Mouse (Mus musculus) cerebellum, postnatal 14 days (tissue): ENCODE measurements around the gene Hspb1.

Experiments
- DNase-seq, 2 experiments: peaks; one replicate each; pipeline ENCODE4 v3.0.0; 2021; ENCODE audit warnings: mixed read lengths in 2 of 2

The Hspb1 gene

DNA sequence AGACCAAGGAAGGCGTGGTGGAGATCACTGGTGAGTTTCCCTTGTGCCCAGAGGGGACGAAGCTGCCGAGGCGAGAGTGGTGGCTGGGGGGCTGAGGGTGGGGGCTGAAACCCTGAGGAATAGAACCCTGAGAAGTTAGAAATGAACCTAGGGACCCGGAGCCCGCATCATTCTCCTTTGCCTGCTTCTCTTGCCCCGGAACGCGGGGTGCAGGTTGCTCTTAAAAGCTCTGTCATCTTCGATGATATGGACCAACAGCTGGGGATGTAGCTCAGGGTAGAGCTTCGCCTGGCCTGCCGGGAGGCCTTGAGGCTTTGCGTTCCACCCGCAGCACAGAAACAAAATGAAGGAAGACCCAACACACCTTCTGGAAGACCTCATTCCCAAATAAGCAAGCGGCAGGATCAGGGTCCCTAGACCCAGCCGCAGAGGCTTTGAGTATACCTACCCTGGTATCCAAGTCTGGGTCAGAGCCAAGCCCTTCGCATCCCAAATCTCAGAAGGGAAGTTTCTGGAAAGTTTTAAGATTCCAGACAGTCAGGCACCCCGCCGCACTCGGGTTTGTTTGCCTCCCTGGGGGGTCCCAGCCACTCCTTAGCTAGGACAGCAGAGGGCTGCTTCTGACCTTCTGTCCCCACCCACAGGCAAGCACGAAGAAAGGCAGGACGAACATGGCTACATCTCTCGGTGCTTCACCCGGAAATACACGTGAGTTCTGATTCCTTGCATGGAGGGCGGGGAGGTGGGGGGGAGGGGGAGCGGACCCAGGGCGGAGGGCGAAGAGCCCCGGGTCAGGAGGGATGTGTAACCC, 891 bp downstream of the Hspb1 start:
- no peak for DNase-seq

DNA sequence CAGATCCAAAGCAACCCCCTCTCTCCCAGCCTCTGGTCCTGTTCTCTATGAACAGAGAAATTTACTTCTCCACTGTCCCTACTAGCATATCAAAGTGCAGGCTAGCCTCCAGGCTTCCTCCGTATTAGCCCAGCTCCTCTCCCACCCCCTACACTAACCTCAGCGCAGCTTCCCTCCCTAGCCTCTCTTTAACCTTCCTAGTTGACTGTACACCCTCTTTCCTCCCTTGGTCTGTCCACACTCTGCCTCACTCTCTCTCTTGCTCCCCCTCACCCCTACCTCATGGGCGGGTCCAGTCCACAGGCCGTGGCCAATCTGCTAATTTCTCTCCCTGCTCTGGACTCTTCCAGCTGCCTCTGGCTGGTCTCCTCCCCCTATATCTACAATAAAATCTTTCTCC, 2.6 kb downstream of the Hspb1 start:
- DNase-seq, result no peak

DNA sequence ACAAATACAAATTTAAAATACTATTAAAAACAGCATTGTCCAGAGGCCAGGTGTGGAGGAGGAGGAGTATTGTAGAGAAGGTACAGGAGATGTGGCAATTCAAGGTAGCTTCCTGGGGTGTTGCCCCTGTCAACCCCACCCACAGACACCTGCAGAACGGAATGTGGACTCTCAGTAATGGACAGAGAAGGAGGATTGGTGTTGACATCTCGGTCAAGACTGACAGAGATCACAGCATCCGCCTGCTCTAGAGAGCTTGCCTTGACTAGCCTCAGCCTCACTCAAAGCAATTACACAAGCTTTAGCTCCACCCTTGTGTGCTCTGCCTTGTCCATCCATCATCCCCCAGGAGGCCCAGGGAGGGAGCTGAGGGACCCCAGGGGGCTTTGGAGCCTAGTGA, 3.2 kb downstream of the Hspb1 start:
- DNase-seq, result no peak

- DNase-seq, result peak; percentile 10 to 14
Observed at GRCm38 (mm10) chr5:135892589-135893351, 5.1 kb downstream of the Hspb1 start.

DNA sequence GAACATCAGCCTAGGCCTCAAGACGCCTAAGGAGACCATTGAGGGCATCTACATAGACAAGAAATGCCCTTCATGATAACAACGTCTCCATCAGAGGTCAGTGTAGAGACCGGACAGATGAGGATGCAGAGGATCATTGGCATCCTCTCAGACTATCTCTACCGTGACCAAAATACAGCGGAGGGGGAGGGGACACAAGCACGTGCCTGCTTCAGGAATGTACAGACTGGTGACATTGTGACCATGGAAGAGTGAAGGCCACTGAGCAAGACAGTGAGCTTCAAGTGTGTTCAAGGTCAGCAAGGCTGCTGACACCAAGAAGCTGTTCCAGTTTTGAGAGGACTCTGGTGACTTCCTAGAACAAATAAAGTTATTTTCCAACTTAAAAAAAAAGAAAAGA, 7.2 kb downstream of the Hspb1 start:
- no peak for DNase-seq

DNA sequence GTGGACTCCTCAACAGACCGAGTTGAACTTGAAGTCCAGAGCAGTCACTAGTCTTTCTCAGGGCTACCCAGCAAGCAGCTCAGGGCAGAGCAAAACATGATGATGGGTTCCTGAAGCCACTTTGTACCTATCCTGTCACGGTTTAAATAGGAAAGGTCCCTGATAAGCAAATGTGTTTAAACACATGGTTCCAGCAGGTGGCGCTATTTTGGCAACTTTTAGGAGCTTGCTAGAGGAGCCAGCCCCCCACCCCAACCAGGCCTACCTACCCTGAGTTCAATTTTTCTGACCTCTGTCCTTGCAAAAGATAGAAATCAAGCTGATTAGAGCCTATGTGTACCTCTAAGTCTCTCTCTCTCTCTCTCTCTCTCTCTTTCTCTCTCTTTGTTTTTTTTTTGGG, 10.3 kb downstream of the Hspb1 start:
- DNase-seq, result peak; percentile 60 to 82

GRCm38 (mm10) chr5:135898995-135899394, 11.3 kb downstream of the Hspb1 start:
- DNase-seq, result no peak

DNA sequence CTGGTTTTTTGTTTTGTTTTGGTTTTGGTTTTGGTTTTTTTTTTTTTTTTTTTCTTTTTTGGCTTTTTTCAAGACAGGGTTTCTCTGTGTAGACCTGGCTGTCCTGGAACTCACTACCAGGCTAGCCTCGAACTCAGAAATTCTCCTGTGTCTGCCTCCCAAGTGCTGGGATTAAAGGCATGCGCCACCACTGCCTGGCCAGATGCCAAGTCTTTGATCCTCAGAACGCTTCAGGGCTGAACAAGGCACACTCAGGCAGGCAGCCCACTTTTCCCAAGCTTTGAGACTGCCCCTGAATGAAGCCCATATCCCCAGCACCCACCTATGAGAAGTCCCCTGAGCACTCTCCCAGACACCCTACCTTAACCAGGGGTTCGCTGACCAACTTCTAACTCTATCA, 12.1 kb downstream of the Hspb1 start:
- DNase-seq, result no peak

- DNase-seq, result no peak
Observed at GRCm38 (mm10) chr5:135900701-135901100, 13.0 kb downstream of the Hspb1 start.

- peak in 1 of 2 experiments; percentile 63 for DNase-seq
Observed at GRCm38 (mm10) chr5:135901354-135902095, 13.8 kb downstream of the Hspb1 start.

GRCm38 (mm10) chr5:135903058-135903457, 15.3 kb downstream of the Hspb1 start:
- DNase-seq, result no peak

- peak; percentile 98 for DNase-seq
Observed at GRCm38 (mm10) chr5:135903551-135904151, 15.9 kb downstream of the Hspb1 start.

DNA sequence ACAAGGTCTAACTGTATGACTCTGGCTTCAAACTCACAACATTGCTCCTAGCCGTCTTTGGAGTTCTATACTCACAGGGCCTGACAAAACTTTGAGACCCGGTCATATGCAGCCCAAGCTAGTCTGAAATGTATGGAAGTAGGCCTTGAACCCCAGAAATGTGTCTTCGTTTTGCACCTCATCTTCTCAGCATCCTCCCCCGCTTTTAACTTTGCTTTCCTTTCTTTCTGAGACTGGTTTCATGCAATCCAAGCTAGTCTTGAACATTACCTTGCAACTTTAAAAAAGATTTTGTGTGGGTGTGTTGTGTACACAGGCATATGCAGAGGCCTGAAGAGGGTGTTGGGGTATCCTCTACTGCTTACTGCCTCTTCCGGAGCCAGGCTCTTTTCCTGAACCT, 16.5 kb downstream of the Hspb1 start:
- no peak for DNase-seq

GRCm38 (mm10) chr5:135905320-135906225, 17.9 kb downstream of the Hspb1 start:
- no peak for DNase-seq

DNA sequence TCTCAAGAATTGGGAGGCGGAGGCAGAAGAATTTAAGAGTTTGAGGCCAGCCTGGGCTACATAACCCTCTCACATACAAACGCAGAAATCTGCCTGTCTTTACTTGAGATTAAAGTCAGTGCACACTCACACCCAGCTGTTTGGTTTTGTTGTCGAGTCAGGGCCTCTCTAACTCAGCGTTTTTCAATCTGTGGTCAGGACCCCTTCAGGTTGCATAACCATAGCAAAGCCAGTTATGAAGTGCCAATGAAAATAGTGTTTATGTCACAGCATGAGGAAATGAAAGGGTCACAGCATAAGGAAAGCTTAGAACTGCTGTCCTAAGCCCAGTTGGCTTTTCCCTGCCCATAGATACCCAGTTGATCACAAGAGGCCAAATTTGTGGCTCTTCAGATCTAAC, 19.1 kb downstream of the Hspb1 start:
- no peak for DNase-seq

DNA sequence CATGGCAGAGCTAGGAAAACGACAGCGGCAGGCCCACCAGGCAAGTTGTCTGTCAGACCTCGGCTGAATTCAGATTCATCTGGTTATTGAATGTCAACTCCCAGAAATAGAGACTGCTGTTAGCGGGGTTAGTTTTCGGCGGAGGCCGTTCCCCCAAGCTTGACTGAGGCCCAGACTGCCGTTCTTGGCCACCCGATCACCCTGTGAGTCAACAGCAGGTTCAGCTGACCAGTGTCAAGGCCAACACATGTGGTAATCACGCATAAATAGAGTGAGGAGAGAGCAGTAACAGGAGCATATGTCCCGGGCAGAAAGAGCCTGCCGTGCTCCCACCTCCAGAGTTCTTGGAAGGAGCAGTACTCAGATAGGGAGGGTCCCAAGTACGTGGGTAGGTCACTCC, 19.5 kb downstream of the Hspb1 start:
- DNase-seq, result no peak

DNA sequence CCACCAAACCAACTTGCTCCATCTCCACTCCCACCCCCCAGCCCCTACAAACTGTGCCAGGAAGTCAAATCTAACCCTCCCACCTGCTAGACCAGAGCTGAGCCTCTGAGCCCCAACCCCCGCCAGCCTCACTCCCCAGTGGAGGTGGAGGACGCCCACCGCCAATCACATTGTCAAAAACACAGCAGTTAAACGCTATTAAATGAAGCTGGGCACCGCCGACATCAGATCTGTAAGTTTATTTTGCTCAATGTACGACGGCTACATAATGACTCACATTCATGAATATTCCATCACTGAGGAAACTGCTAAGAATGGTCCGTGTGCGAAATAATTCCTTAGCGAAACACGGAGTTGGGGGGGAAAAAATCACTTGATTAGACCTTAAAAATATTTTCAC, 20.5 kb downstream of the Hspb1 start:
- DNase-seq, result no peak

DNA sequence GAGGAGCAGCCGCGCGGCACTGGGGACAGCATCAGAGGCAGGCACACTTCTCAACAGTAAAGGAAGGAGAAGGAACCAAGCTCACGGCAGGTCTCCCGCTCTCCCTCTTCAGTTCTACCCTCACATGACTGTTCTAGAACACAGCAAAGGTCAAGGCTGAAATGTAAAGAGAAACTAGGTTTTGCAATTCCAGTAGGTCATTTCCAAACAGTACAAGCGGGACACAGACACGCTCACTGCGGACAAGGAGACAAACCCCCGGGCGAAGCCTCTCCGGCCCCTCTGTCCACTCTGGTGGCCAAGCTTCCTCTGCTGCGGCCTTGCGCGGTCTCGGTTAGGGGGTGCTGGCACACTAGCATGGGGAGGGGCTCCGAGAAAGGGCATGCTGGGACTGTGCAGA, 21.3 kb downstream of the Hspb1 start:
- DNase-seq, result no peak

- no peak for DNase-seq
Observed at GRCm38 (mm10) chr5:135909646-135910045, 21.9 kb downstream of the Hspb1 start.

- no peak for DNase-seq
Observed at GRCm38 (mm10) chr5:135910813-135911212, 23.1 kb downstream of the Hspb1 start.

DNA sequence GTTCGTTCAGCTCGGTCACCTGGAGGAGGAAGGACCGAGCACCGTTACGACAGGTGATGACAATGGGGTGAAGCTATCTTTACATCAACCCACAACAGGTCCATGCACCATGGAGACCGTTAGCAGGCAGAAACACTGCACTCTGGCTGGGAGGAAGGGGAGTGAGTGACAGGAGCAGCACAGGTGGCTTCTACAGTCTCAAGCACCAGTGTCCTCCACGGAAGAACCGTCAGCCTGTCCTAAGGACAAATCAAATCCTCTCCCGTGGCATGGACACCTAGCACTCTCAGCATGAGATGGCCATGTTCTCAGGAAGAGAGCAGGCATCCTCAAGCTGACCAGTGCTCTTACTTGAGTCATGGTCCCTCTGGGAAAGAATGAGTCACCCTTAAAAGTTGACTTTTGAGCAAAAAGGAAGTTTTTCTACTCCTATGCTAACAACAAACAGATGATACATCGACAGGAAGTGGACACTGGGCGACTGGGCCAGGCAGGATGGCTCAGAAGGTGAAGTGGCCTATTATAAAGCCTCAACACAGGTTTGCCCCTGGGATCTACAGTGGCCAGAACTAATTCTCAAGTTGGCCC, 24.0 kb downstream of the Hspb1 start:
- no peak for DNase-seq

DNA sequence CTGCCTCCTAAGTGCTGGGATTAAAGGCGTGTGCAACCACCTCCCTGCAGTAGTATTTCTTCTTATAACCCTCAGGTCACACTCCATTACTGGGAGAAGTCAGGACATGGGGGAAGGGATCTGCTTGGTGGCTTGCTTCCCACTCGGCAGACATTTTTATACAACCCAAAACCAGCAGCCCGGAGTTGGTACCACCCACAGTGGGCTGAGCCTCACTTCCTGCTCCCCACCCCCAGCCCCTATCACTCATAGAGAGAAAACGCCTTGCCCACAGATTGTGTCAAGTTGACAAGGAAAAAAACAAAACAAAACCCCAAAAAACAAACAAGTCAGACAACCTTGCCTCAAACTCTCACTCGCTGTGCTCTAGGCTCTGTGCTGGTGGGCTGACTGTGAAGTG, 25.5 kb downstream of the Hspb1 start:
- no peak for DNase-seq
